Mouse (Mus musculus): Measurements from ENCODE around the gene Nt5c2. TPM values are rescaled to one million over a fixed set of nuclear protein-coding genes. Genes with fewer than 3 reads are reported as not detected.

Nt5c2 gene
- polyA plus RNA-seq, 1 experiment from 2014 or later: 77.9 TPM

- H3K4me3 ChIP-seq (ENCODE audit: low read depth, low read length): no peak overlapping the region
- no peak for ATAC-seq (replicated peaks; ENCODE audit: low FRiP score)
- H3K9ac ChIP-seq (ENCODE audit: low read length): no peak overlapping the region
- 88% methylated on average over 3 of the region's 3 CpGs for WGBS
- H3K27me3 ChIP-seq (ENCODE audit: control insufficient read depth, insufficient read depth, low read length): no peaks in the 10 kb centered on the region
- H3K27ac ChIP-seq (ENCODE audit: low read depth, low read length): no peak overlapping the region
- H3K36me3 ChIP-seq (ENCODE audit: control insufficient read depth, insufficient read depth, low read length): 0 out of 2 replicates have a peak, but pooled peaks cover 9% of the 10 kb centered on the region
- no peak for DNase-seq (ENCODE audit: low spot score)
- H3K4me1 ChIP-seq (replicated peaks; ENCODE audit: control insufficient read depth, insufficient read depth, low read length): no peaks in the 10 kb centered on the region
- no peaks in the 10 kb centered on the region for H3K9me3 ChIP-seq (ENCODE audit: control insufficient read depth, low read length)
- H3K4me2 ChIP-seq (ENCODE audit: low read depth, low read length, severe bottlenecking): no peak overlapping the region
Observed at GRCm38 (mm10) chr19:46897135-46897534, 117.8 kb downstream of the Nt5c2 start.

DNA sequence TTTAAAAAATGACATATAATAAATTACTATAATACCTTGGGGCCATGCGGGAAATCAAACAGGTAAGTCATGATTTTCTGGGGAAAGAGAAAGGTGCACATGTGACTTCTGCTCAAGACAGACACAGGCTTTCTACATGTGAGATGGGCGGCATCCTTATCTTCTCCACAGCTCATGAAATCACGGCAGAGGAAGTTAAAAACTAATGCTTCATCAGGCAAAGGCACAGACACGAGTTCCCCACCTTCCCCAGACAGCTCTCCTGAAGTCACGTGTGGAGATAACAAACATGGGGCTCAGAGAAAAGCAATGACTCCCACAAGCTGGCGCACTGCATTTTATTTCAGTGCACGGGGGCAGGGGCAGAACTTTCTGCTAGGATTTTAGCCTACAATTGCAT lies 121.5 kb downstream of the Nt5c2 start:
- no peaks in the 10 kb centered on the region for H3K27me3 ChIP-seq (ENCODE audit: control insufficient read depth, insufficient read depth, low read length)
- H3K9me3 ChIP-seq (ENCODE audit: control insufficient read depth, low read length): no peaks in the 10 kb centered on the region
- H3K27ac ChIP-seq (ENCODE audit: low read depth, low read length): no peak overlapping the region
- H3K4me2 ChIP-seq (ENCODE audit: low read depth, low read length, severe bottlenecking): no peak overlapping the region
- no peaks in the 10 kb centered on the region for H3K4me1 ChIP-seq (replicated peaks; ENCODE audit: control insufficient read depth, insufficient read depth, low read length)
- H3K9ac ChIP-seq (ENCODE audit: low read length): no peak overlapping the region
- ATAC-seq (replicated peaks; ENCODE audit: low FRiP score) (no peak), DNase-seq (ENCODE audit: low spot score) (no peak)
- 93% methylated on average over 7 of the region's 7 CpGs for WGBS
- H3K4me3 ChIP-seq (ENCODE audit: low read depth, low read length): no peak overlapping the region
- H3K36me3 ChIP-seq (ENCODE audit: control insufficient read depth, insufficient read depth, low read length): peaks cover 9% of the 10 kb centered on the region; the same call in 1 of the 2 replicates

- 80% methylated on average over 3 of the region's 3 CpGs for WGBS
- no peak for DNase-seq (ENCODE audit: low spot score)
- no peaks in the 10 kb centered on the region for H3K4me1 ChIP-seq (replicated peaks; ENCODE audit: control insufficient read depth, insufficient read depth, low read length)
- no peak for ATAC-seq (replicated peaks; ENCODE audit: low FRiP score)
- no peaks in the 10 kb centered on the region for H3K27me3 ChIP-seq (ENCODE audit: control insufficient read depth, insufficient read depth, low read length)
- no peak overlapping the region for H3K27ac ChIP-seq (ENCODE audit: low read depth, low read length)
- H3K9ac ChIP-seq (ENCODE audit: low read length): no peak overlapping the region
- H3K36me3 ChIP-seq (ENCODE audit: control insufficient read depth, insufficient read depth, low read length): peaks cover 8% of the 10 kb centered on the region; the same call in 1 of the 2 replicates
- H3K4me3 ChIP-seq (ENCODE audit: low read depth, low read length): no peak overlapping the region
- H3K4me2 ChIP-seq (ENCODE audit: low read depth, low read length, severe bottlenecking): no peak overlapping the region
- H3K9me3 ChIP-seq (ENCODE audit: control insufficient read depth, low read length): no peaks in the 10 kb centered on the region
Observed at GRCm38 (mm10) chr19:46892856-46893255, 122.1 kb downstream of the Nt5c2 start.

DNA sequence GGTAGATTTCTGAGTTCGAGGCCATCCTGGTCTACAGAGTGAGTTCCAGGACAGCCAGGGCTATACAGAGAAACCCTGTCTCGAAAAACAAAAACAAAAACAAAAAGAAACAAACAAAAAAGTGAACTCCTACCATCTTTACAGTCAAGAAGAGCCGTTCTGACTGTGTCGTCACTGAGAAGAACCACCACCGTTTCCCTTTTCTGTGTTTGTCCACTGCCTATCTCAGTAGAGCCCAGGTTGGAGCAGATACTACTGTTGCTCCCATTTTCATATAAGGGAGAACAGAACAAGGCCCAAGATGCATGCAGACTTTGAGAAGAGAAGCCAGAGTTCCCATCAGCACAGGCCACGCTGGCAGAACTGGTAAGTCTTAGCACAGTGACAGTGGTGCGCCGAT lies 124.3 kb downstream of the Nt5c2 start:
- Histone ChIP-seq H3K9me3 (ENCODE audit: control insufficient read depth, low read length) (no peaks in the 10 kb centered on the region), H3K9ac (ENCODE audit: low read length) (no peak overlapping the region), H3K4me3 (ENCODE audit: low read depth, low read length) (no peak overlapping the region), H3K36me3 (ENCODE audit: control insufficient read depth, insufficient read depth, low read length) (no peaks in the 10 kb centered on the region; the same call in 1 of the 2 replicates), H3K27me3 (ENCODE audit: control insufficient read depth, insufficient read depth, low read length) (no peaks in the 10 kb centered on the region), H3K4me1 (replicated peaks; ENCODE audit: control insufficient read depth, insufficient read depth, low read length) (no peaks in the 10 kb centered on the region), H3K4me2 (ENCODE audit: low read depth, low read length, severe bottlenecking) (no peak overlapping the region), H3K27ac (ENCODE audit: low read depth, low read length) (no peak overlapping the region)
- ATAC-seq (replicated peaks; ENCODE audit: low FRiP score) (no peak), DNase-seq (ENCODE audit: low spot score) (no peak)
- WGBS: 92% methylated on average over 8 of the region's 8 CpGs

GRCm38 (mm10) chr19:46889666-46890065 lies 125.3 kb downstream of the Nt5c2 start:
- ATAC-seq (replicated peaks; ENCODE audit: low FRiP score) (no peak), DNase-seq (ENCODE audit: low spot score) (no peak)
- Histone ChIP-seq H3K4me3 (ENCODE audit: low read depth, low read length) (no peak overlapping the region), H3K9ac (ENCODE audit: low read length) (no peak overlapping the region), H3K27me3 (ENCODE audit: control insufficient read depth, insufficient read depth, low read length) (no peaks in the 10 kb centered on the region), H3K27ac (ENCODE audit: low read depth, low read length) (no peak overlapping the region), H3K4me2 (ENCODE audit: low read depth, low read length, severe bottlenecking) (no peak overlapping the region), H3K4me1 (replicated peaks; ENCODE audit: control insufficient read depth, insufficient read depth, low read length) (no peaks in the 10 kb centered on the region), H3K36me3 (ENCODE audit: control insufficient read depth, insufficient read depth, low read length) (no peaks in the 10 kb centered on the region; the same call in 1 of the 2 replicates), H3K9me3 (ENCODE audit: control insufficient read depth, low read length) (no peaks in the 10 kb centered on the region)
- 96% methylated on average over 8 of the region's 8 CpGs for WGBS

DNA sequence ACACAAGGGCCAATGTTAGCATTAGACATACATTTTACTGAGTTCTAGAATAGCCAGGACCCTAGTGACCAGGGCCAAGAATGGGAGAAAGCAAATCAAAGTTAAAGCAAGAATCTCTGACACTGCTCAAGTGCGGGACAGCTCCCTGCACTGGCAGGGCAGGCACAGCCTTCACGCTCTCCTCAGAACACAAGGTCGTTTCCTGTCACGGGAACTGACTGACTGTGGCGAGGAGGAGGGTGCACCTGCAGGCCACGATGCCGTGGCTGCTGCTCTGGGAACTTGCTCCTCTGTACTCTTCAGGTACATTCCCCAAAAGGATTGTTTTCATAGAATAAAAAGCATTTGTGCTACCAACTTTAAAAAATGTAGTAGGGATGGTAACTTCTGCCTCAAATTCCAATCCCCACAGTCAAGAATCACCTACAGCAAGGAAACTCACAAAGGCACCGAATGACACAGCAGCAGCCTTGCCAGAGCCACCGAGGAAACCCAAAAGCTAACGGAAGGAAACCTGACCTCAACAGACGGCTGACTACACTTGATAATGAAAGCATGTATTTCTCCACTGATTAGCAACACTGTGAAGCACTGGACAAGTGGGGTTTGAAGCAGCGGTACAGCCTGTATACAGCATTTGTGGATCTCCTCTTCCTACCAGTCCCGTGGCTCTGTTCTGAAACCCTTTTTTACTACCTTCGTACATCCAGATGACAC lies 127.0 kb downstream of the Nt5c2 start:
- Histone ChIP-seq H3K36me3 (ENCODE audit: control insufficient read depth, insufficient read depth, low read length) (no peaks in the 10 kb centered on the region; the same call in 1 of the 2 replicates), H3K9ac (ENCODE audit: low read length) (no peak overlapping the region), H3K27ac (ENCODE audit: low read depth, low read length) (no peak overlapping the region), H3K4me1 (replicated peaks; ENCODE audit: control insufficient read depth, insufficient read depth, low read length) (no peaks in the 10 kb centered on the region), H3K9me3 (ENCODE audit: control insufficient read depth, low read length) (no peaks in the 10 kb centered on the region), H3K4me3 (ENCODE audit: low read depth, low read length) (no peak overlapping the region), H3K4me2 (ENCODE audit: low read depth, low read length, severe bottlenecking) (no peak overlapping the region), H3K27me3 (ENCODE audit: control insufficient read depth, insufficient read depth, low read length) (no peaks in the 10 kb centered on the region)
- 89% methylated on average over 14 of the region's 14 CpGs for WGBS
- no peak for ATAC-seq (replicated peaks; ENCODE audit: low FRiP score)
- DNase-seq (ENCODE audit: low spot score): no peak

GRCm38 (mm10) chr19:46886826-46887225 lies 128.1 kb downstream of the Nt5c2 start:
- no peak overlapping the region for H3K4me3 ChIP-seq (ENCODE audit: low read depth, low read length)
- H3K4me2 ChIP-seq (ENCODE audit: low read depth, low read length, severe bottlenecking): no peak overlapping the region
- H3K27ac ChIP-seq (ENCODE audit: low read depth, low read length): no peak overlapping the region
- H3K4me1 ChIP-seq (replicated peaks; ENCODE audit: control insufficient read depth, insufficient read depth, low read length): no peaks in the 10 kb centered on the region
- no peaks in the 10 kb centered on the region for H3K9me3 ChIP-seq (ENCODE audit: control insufficient read depth, low read length)
- H3K36me3 ChIP-seq (ENCODE audit: control insufficient read depth, insufficient read depth, low read length): no peaks in the 10 kb centered on the region; the same call in 1 of the 2 replicates
- 90% methylated on average over 7 of the region's 7 CpGs for WGBS
- DNase-seq (ENCODE audit: low spot score): peak; percentile 27
- no peak overlapping the region for H3K9ac ChIP-seq (ENCODE audit: low read length)
- no peaks in the 10 kb centered on the region for H3K27me3 ChIP-seq (ENCODE audit: control insufficient read depth, insufficient read depth, low read length)
- no peak for ATAC-seq (replicated peaks; ENCODE audit: low FRiP score)

DNA sequence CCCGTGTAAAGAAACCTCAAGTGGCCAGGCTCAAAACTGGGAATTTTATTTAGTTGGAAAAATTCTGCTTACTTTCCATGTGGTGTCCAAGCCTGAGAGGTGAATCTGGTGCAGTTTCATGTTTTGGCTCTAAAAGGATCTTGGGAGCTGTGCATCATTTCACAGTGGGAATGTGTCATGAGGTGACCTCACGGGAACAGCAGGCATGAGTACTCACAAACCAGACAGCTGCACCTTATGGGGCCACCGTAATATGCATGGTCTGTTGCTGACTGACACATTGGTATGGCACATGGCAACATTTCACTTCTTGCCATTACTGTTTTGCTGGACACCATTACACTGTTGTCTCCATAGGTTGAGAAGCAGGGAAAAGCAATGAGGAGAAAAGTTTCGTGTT lies 129.6 kb downstream of the Nt5c2 start:
- no peak overlapping the region for H3K9ac ChIP-seq (ENCODE audit: low read length)
- no peaks in the 10 kb centered on the region for H3K4me1 ChIP-seq (replicated peaks; ENCODE audit: control insufficient read depth, insufficient read depth, low read length)
- DNase-seq (ENCODE audit: low spot score): peak; percentile 2
- H3K9me3 ChIP-seq (ENCODE audit: control insufficient read depth, low read length): no peaks in the 10 kb centered on the region
- 95% methylated on average over 4 of the region's 4 CpGs for WGBS
- no peak overlapping the region for H3K4me3 ChIP-seq (ENCODE audit: low read depth, low read length)
- no peaks in the 10 kb centered on the region for H3K27me3 ChIP-seq (ENCODE audit: control insufficient read depth, insufficient read depth, low read length)
- no peaks in the 10 kb centered on the region; the same call in 1 of the 2 replicates for H3K36me3 ChIP-seq (ENCODE audit: control insufficient read depth, insufficient read depth, low read length)
- ATAC-seq (replicated peaks; ENCODE audit: low FRiP score): no peak
- no peak overlapping the region for H3K27ac ChIP-seq (ENCODE audit: low read depth, low read length)
- H3K4me2 ChIP-seq (ENCODE audit: low read depth, low read length, severe bottlenecking): no peak overlapping the region

- no peak overlapping the region for H3K4me2 ChIP-seq (ENCODE audit: low read depth, low read length, severe bottlenecking)
- no peak for ATAC-seq (replicated peaks; ENCODE audit: low FRiP score)
- H3K27me3 ChIP-seq (ENCODE audit: control insufficient read depth, insufficient read depth, low read length): no peaks in the 10 kb centered on the region
- H3K9ac ChIP-seq (ENCODE audit: low read length): no peak overlapping the region
- no peaks in the 10 kb centered on the region for H3K9me3 ChIP-seq (ENCODE audit: control insufficient read depth, low read length)
- DNase-seq (ENCODE audit: low spot score): no peak
- WGBS: 100% methylated on average over 2 of the region's 2 CpGs
- no peak overlapping the region for H3K27ac ChIP-seq (ENCODE audit: low read depth, low read length)
- no peak overlapping the region for H3K4me3 ChIP-seq (ENCODE audit: low read depth, low read length)
- H3K4me1 ChIP-seq (replicated peaks; ENCODE audit: control insufficient read depth, insufficient read depth, low read length): no peaks in the 10 kb centered on the region
- H3K36me3 ChIP-seq (ENCODE audit: control insufficient read depth, insufficient read depth, low read length): no peaks in the 10 kb centered on the region; the same call in 1 of the 2 replicates
Observed at GRCm38 (mm10) chr19:46879876-46880275, 135.1 kb downstream of the Nt5c2 start.
